Mouse (Mus musculus): Measurements from ENCODE around the gene Arl4a.

Gene Arl4a

GRCm38 (mm10) chr12:40009866-40010265 lies 28.0 kb downstream of the Arl4a start:
- DNase-seq (ENCODE audit: low read depth, low spot score), result no peak

DNA sequence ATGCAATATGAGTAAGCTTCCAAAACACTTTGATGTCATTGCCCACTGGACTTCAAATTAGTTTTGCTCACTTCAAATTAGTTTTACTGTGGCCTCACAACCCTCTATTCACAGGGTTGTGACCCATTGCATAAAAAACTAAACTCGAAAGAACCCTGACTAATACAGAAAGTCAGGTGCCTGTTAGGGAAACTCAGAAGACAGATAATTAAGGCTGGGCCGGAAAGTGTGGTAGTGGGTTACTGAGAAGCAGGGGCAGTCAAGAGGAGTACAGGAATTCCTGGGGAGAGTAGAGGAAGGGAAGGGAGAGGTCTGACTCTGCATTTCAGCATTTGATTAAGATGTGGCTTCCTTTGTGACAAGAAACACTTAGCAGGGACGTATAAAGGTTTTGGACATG lies 29.4 kb downstream of the Arl4a start:
- DNase-seq (ENCODE audit: low read depth, low spot score), result no peak

DNA sequence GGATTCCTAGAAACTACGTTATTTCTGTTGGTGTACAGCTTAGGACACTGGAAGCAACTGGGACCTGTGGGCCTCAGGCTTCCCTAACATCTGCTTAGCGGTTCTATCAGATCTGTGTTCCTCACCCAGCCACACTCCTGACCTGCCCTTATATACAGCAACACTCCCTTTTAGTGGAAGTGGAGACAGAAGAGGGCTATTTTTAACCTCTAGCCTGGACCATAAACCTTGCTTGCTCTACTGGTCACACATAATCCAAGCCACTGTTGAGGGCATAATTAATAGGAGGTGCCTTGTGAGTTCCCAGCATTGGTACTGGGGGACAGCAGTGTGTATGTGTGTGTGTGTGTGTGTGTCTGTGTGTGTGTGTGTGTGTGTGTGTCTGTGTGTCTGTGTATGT lies 33.1 kb downstream of the Arl4a start:
- DNase-seq (ENCODE audit: low read depth, low spot score), result no peak

DNA sequence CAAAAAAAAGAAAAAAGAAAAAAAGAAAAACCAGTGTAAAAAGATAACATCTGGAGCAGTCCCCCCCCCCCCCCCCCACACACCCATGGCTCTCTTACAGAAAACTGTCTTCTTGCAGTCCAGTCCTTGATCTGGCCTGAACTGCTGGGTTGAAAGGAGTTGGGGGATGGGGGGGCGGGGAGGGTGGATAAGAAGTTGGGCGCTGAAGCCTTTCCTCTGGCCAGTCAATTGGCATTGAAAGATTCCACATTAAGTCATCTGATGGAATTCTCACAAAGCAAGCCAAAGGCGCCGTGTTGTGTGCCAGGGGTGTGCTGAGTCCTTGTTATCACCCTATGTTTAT lies 39.0 kb downstream of the Arl4a start:
- DNase-seq (ENCODE audit: low read depth, low spot score), result no peak

GRCm38 (mm10) chr12:39998070-39998852 lies 39.6 kb downstream of the Arl4a start:
- DNase-seq (ENCODE audit: low read depth, low spot score), result no peak

DNA sequence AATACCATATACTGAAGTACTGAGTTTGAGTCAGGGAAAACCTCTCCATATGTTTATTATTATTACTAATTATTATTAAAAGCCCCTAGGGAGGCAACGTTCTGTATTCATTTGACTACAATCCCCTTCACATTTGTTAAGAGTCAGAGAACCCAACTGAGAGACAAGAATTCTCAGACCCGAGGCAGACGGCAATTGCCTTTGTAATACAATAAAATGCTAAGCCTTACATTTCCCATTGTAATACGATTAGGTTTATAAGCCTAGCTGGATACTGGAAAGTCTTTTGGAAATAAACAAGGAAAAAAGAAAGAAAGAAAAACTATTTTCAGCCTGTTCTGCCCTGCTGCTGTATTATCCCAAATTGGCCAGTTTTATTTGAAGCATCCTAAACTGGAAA lies 40.2 kb downstream of the Arl4a start:
- DNase-seq (ENCODE audit: low read depth, low spot score), result no peak

GRCm38 (mm10) chr12:39996015-39996414 lies 41.8 kb downstream of the Arl4a start:
- no peak for DNase-seq (ENCODE audit: low read depth, low spot score)

DNA sequence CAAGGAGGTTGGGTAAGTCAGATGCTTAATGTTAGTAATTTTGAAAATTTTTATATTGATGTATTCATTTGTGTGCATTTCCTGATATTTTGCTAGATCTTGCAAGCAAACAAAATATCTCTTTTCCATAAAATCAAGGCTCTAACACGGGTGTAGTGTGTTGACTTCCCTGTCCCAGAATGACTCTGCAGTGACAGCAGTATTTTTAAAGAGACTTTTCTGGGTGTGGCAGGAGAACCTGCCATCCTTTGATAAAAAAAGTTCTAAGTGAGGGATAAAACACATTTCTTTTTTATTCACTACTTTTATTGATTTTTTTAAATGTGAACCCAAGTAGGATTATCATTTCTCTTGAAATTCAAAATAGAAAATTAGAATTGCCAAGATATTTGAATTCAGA lies 42.2 kb downstream of the Arl4a start:
- no peak for DNase-seq (ENCODE audit: low read depth, low spot score)

GRCm38 (mm10) chr12:39992767-39993302 lies 45.0 kb downstream of the Arl4a start:
- DNase-seq (ENCODE audit: low read depth, low spot score), result no peak

- no peak for DNase-seq (ENCODE audit: low read depth, low spot score)
These were observed 46.7 kb downstream of the Arl4a start for GRCm38 (mm10) chr12:39990830-39991780.

GRCm38 (mm10) chr12:39989136-39989535 lies 48.7 kb downstream of the Arl4a start:
- no peak for DNase-seq (ENCODE audit: low read depth, low spot score)

DNA sequence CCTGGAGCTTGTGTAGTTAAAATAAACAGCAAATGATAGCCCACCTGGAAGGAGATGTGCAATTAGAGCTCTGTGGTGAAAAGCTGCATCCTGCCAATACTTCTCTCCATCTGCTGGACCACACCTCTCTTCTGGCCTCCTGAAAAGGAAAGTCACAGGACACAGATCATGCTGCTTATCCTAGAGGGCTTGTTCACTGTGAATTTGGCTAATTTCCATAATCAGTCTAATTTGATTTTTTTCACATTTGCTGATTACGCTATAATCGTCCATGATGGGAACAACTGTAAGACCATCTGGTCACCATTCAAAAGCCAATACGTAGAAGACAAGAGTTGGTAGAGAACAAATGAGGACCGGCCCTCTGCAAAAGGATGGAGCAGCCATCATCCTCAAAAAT lies 50.6 kb downstream of the Arl4a start:
- DNase-seq (ENCODE audit: low read depth, low spot score), result no peak

DNA sequence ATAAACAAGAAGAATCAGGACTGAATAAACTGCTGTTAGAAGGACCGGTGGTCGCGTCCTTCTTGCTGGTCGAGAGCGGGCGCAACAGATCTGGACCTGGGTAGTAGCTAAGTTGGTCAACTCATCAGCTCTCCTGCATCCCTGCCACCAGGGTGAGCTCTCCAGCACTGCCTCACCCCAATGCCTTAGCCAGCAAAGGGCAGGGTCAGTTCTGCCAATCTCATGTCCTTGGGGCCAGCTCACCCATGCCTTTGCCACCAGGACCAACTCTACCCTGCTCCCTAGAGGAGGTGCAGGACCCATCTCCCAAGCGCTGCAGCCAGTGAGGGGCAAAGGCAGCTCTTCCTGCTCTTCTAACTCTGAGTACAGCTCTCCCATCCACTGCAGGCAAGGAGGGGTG lies 52.2 kb downstream of the Arl4a start:
- DNase-seq (ENCODE audit: low read depth, low spot score), result no peak

- no peak for DNase-seq (ENCODE audit: low read depth, low spot score)
These were observed 58.0 kb downstream of the Arl4a start for GRCm38 (mm10) chr12:39979792-39980191.

- DNase-seq (ENCODE audit: low read depth, low spot score), result no peak
These were observed 58.8 kb downstream of the Arl4a start for GRCm38 (mm10) chr12:39979066-39979465.

- DNase-seq (ENCODE audit: low read depth, low spot score), result no peak
These were observed 59.7 kb downstream of the Arl4a start for GRCm38 (mm10) chr12:39977996-39978590.

GRCm38 (mm10) chr12:39976426-39976825 lies 61.4 kb downstream of the Arl4a start:
- DNase-seq (ENCODE audit: low read depth, low spot score), result no peak

DNA sequence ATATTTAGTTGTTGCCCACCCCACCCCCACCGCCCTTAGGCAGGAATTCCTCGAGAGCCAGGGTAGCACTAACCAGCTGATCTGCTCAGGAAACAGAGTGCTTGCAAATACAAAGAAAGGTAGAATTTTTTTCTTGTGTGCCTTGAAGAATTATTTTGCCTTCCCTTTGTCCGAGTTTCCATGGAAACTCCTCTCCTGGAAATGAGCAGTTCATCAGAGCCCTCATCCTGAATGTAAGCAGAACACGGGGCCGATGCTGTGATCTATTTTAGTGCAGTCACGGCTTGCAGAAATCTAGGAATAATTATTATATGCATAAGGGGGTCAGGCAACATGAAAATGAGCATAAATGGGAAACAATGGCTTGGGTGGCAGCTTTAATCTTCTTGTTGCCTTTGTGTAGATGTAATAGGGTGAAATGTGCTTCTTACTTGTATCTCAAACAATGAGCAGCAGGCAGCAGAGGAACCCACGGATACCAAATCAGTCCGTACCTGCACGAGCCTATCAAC lies 61.9 kb downstream of the Arl4a start:
- DNase-seq (ENCODE audit: low read depth, low spot score), result peak; percentile 61

DNA sequence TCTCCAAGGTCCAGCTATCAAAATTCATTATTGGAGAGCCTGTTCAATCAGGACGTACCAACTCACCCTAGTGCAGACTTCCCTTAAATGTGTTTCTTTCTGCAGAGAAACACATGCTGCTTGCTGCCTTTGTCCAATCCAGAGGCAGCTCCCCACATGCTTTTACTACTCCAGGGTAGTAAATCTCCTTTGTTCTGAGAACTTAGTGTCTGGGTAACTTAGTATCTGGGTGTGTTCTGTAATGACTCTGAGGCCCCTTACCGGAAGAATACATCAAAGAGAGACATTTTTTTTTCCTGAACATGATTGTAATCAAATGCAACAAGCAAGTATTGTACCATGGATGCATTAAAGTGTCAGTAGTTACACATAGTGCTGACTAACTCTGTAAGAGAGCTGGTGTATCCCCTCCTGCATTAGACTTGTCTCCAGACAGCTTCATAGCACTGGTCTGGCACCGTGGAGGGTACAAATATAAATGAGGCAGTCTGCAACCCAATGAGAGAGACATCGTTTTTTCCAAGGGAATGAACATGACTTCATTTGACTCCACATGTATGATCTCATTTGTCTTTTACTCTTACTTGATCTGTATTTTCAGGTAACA lies 62.7 kb downstream of the Arl4a start:
- DNase-seq (ENCODE audit: low read depth, low spot score), result no peak

DNA sequence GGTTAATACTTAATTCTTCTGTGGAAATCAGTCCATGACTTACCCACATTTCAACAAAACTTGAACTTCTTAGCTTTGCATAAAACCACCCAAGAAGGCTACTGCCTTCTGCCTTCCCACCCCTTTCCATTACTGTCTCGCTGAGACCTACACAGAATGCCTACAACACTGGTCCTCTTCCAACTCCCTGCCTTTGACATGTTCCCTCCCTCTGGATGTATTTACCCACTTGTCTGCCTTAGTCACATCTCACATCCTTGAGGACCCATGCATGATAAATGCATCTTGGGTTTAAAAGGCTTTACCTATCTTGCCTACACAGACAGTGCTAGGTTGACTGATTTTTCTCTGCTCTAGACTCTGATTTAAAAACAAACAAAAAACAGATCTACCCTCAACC lies 63.6 kb downstream of the Arl4a start:
- DNase-seq (ENCODE audit: low read depth, low spot score), result no peak

GRCm38 (mm10) chr12:39969500-39969899 lies 68.3 kb downstream of the Arl4a start:
- DNase-seq (ENCODE audit: low read depth, low spot score), result no peak

GRCm38 (mm10) chr12:39968109-39968508 lies 69.7 kb downstream of the Arl4a start:
- DNase-seq (ENCODE audit: low read depth, low spot score), result no peak
